Mouse (Mus musculus) neutrophil, adult 5-6 weeks (primary cell): ENCODE data around the gene Anp32e. TPM values are rescaled to one million over a fixed set of nuclear protein-coding genes. Genes with fewer than 3 reads are reported as not detected.
"Not testable (repeated sequence)": the region's sequence is repeated elsewhere in the genome, so short reads cannot be mapped to it uniquely, and the experiment has no call there.

Experiments used
- ATAC-seq: fragments of 151-379, 151-347 bp; 2 replicates; pipeline ENCODE4 v1.8.0; 2017; ENCODE audit warnings: mild to moderate bottlenecking, moderate TSS enrichment; ENCODE audit not compliant: insufficient number of reproducible peaks, poor library complexity, low FRiP score, severe bottlenecking; ENCODE audit errors: extremely low read depth
- total RNA-seq: library from RNA; stranded (forward); fragments of 200-1000 nt; gene quantifications from 2 replicates; pipeline ENCODE4 v1.2.3, GENCODE M21; 2017

Anp32e gene
- total RNA-seq, 1 experiment from 2014 or later: 114 TPM

- ATAC-seq: no peak
Measured at GRCm38 (mm10) chr3:95902643-95903042, 26.4 kb upstream of the Anp32e start.

- ATAC-seq: no peak
Measured at GRCm38 (mm10) chr3:95903753-95904502, 25.1 kb upstream of the Anp32e start.

- no peak for ATAC-seq
Measured at GRCm38 (mm10) chr3:95904568-95904967, 24.5 kb upstream of the Anp32e start, which contains the start of gene Car14. Gene Car14 (minus strand): TSS chr3:95904691.

DNA sequence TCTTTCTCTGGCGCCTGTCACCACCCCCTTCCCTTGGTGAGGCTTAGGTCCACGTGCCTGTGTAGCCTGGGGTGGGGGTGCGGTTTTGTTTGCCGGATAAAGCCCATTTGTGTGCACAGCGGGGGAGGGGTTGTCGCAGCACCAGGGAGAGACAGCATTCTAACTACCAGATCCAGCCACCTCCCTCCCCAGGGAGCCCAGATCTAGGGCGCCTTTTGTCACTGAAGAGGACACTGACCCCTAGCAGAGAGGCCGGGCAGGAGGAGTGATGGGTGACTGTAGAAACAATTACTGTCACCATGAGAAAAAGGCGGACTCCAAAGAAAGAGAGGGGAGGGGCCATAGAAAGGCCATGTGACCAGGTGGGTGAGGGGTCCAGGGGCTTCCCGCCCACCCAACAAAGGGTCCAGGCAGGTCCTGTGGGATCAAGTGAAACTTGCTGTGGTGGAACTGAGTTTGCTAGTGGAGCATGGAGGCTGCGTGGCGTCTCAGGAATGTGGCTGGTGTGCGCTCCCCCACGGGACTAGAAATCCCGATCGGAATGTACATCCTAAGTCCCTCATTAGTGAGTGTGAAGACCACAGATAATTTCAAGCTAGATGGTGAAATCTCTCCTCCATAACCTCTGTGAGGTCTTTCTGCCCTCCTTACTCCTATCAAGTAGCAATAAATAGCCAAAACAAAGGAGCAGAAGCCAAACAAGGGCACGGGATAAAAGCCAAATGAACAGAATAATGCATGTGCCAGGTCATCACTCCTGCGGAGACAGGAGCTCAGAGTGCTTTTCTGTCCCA, 23.7 kb upstream of the Anp32e start:
- ATAC-seq: no peak

GRCm38 (mm10) chr3:95905940-95906492, 23.0 kb upstream of the Anp32e start:
- no peak for ATAC-seq

DNA sequence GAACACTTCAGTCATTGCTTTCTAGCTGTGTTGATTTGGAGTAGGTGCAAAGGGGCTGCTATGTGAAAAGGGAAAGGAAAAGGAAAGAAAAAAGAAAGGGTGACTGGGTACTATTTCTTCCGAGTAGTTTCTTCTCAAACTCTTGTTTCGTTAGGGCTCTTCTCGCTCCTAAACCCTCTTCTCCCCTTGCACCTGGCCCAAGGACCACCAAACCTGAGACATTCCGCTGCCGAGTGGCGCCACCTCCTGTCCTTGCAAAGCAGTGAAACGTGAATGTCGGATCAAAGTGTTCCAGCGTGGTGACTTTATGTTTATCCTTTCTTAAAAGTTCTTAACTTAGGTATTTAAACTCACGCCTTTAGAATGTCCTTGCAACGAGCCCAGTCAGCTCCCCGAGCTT, 22.2 kb upstream of the Anp32e start:
- peak; percentile 53; the same call in 1 of the 2 replicates for ATAC-seq

- ATAC-seq: no peak
Measured at GRCm38 (mm10) chr3:95907613-95908012, 21.4 kb upstream of the Anp32e start.

DNA sequence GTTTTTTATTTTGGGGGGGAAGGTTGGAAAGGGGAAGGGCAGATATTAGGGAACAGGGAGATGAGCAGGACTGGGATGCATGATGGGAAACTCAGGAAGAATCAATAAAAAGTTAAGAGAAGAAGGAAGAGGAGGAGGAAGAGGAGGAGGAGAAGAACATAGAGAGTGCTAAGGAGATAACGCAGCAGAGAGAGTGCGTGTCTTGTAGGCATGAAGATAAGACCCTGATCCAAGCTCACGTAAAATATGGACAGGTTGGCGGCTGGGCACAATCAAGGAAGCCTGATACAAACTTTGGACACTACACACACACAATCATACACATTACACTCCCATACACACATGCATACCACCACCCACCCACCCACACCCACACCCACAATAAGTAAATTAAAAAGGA, 14.3 kb upstream of the Anp32e start:
- ATAC-seq: no peak

GRCm38 (mm10) chr3:95916760-95917159, 12.3 kb upstream of the Anp32e start:
- no peak for ATAC-seq

- not testable (repeated sequence) for ATAC-seq
Measured at GRCm38 (mm10) chr3:95920532-95920931, 8.5 kb upstream of the Anp32e start.

- not testable (repeated sequence) for ATAC-seq
Measured at GRCm38 (mm10) chr3:95923429-95923828, 5.6 kb upstream of the Anp32e start.

GRCm38 (mm10) chr3:95924185-95924584, 4.9 kb upstream of the Anp32e start:
- no peak for ATAC-seq

DNA sequence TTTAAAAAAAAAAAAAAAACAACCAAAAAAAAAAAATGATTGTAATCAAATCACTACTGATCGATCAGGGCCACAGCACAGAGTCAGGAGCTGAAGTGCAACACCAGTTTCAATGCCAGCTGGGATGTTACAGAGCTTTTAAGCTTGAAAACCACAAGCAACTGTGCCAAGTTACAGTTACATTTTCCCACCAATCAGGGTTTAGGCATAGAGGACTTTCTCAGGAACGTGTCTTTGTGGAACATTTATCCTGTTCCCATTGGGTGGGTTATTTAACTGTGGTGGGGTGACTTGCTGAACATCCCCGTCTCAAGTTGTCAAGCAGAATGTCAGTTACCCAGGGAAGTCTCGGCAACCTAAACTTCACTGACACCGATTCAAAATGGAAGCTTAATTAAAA, 4.0 kb upstream of the Anp32e start:
- no peak for ATAC-seq

DNA sequence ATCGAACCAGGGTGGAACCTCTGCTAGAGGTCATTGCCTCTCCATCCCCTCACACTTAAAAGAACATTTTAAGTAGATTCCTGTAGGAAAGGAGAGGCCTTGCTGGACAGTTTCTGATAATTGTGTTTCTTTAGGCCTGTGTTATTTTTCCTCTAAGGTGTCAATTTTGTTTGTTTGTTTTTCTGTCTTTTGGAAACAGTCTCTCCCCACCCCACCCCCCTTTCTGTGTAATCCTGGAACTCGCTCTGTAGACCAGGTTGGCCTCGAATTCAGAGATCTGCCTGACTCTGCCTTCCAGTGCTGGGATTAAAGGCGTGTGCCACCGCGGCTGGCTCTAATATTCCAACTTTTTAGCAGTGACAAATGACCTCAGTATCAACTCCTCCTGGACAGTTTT, 787 bp upstream of the Anp32e start:
- ATAC-seq: no peak

- no peak for ATAC-seq
Measured at GRCm38 (mm10) chr3:95929581-95930470, 780 bp downstream of the Anp32e start.

DNA sequence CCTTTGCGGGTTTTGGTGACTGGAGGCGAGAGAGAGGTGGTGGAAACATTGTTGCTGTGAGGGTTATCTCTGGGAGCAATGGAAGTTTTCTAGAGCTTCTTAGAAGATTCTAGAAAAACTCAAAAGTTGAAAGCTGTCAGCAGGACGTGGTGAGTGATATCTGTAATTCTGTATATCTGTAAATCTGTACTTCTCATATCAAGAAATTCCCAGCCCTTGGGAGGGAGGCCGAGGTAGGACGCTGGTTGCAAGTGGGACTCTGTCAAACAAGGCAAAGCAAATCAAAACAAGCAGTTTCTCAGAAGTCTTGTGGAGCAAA, 1.4 kb downstream of the Anp32e start:
- no peak for ATAC-seq

DNA sequence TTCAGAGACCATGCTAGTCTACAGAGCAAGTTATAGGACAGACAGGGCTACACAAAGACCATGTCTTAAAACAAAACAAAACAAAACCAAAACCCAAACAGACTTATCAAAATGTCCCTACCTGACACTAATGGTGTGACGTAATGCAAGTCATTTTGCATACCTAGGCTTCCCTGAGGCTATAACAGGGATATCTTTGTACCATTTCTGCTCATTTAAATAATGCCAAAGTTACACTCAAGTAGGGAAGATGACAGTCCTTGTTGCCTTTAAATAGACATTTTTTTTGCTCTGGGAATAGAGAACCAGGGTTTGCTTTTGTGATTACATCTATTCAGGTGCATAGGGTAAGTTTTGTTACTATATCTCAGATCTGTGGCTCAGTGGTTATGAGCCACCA, 2.4 kb downstream of the Anp32e start:
- ATAC-seq: no peak

- ATAC-seq: no peak
Measured at GRCm38 (mm10) chr3:95932157-95932556, 3.1 kb downstream of the Anp32e start.

GRCm38 (mm10) chr3:95932566-95932965, 3.5 kb downstream of the Anp32e start:
- ATAC-seq: no peak
